Mouse (Mus musculus) MEL (cell line): ENCODE measurements around the gene Rpl3. TPM values are rescaled to one million over a fixed set of nuclear protein-coding genes. Genes with fewer than 3 reads are reported as not detected.

Source experiments
- DNase-seq: peaks from one replicate; pipeline ENCODE4 v3.0.0; 2011; ENCODE audit warnings: low read depth, low spot score
- H3K27ac ChIP-seq: 2 replicates; pipeline ENCODE4 v1.5.1; 2012; ENCODE audit warnings: low read depth, mild to moderate bottlenecking, control low read depth, low read length, moderate library complexity; ENCODE audit not compliant: control insufficient read depth
- H3K27me3 ChIP-seq, 2 experiments: fragments of 150-350 bp in 1 of 2; sonication (generic) in 1 of 2; 2 replicates each; pipeline ENCODE4 v1.6.1; 2012; ENCODE audit warnings: low read length in 2 of 2, mild to moderate bottlenecking in 2 of 2, improper control_type of control experiment in 1 of 2, moderate library complexity in 1 of 2; ENCODE audit not compliant: insufficient read depth in 2 of 2, control insufficient read depth in 1 of 2
- H3K36me3 ChIP-seq, 2 experiments: 2 replicates each; pipeline ENCODE4 v1.6.1; 2012 to 2014; ENCODE audit warnings: low read length in 2 of 2, improper control_type of control experiment in 1 of 2, inconsistent platforms in 1 of 2, mild to moderate bottlenecking in 1 of 2; ENCODE audit not compliant: insufficient read depth in 2 of 2, control insufficient read depth in 1 of 2
- H3K4me1 ChIP-seq, 2 experiments: fragments of 150-350 bp in 1 of 2; sonication (generic) in 1 of 2; 2 replicates each; pipeline ENCODE4 v1.6.1; 2012; ENCODE audit warnings: low read length in 2 of 2, improper control_type of control experiment in 1 of 2, mild to moderate bottlenecking in 1 of 2; ENCODE audit not compliant: insufficient read depth in 2 of 2, control insufficient read depth in 1 of 2
- H3K4me3 ChIP-seq, 2 experiments: fragments of 150-350 bp in 1 of 2; sonication (generic) in 1 of 2; 2 replicates each; pipeline ENCODE4 v1.5.1; 2012; ENCODE audit warnings: low read depth in 2 of 2, low read length in 2 of 2, mild to moderate bottlenecking in 2 of 2, moderate library complexity in 2 of 2, control low read depth in 1 of 2, improper control_type of control experiment in 1 of 2; ENCODE audit not compliant: control insufficient read depth in 1 of 2, insufficient read depth in 1 of 2
- H3K79me2 ChIP-seq: 2 replicates; pipeline ENCODE4 v1.6.1; 2012; ENCODE audit warnings: mild to moderate bottlenecking, low read length, moderate library complexity; ENCODE audit not compliant: control insufficient read depth, poor library complexity, insufficient read depth
- H3K9ac ChIP-seq: 2 replicates; pipeline ENCODE4 v1.6.1; 2012; ENCODE audit warnings: low read depth, mild to moderate bottlenecking, control low read depth, low read length, moderate library complexity; ENCODE audit not compliant: control insufficient read depth, poor library complexity, severe bottlenecking
- H3K9me3 ChIP-seq: fragments of 150-350 bp; sonication (generic); replicated peaks from 2 replicates; pipeline ENCODE4 v1.6.1; 2012; ENCODE audit warnings: mild to moderate bottlenecking, low read length, improper control_type of control experiment, moderate library complexity; ENCODE audit not compliant: insufficient read depth
- BHLHE40 ChIP-seq: IDR thresholded peaks from 2 replicates; pipeline ENCODE4 v1.6.1; 2012; ENCODE audit warnings: low read depth, mild to moderate bottlenecking, inconsistent platforms, low read length, improper control_type of control experiment, borderline replicate concordance
- CHD1 ChIP-seq: IDR thresholded peaks from 2 replicates; pipeline ENCODE4 v1.6.1; 2012; ENCODE audit warnings: low read depth, mild to moderate bottlenecking, inconsistent platforms, low read length, improper control_type of control experiment
- CHD2 ChIP-seq: IDR thresholded peaks from 2 replicates; pipeline ENCODE4 v1.6.1; 2011; ENCODE audit warnings: low read length, improper control_type of control experiment
- CTCF ChIP-seq, 3 experiments: IDR thresholded peaks in 2 of 3; conservative IDR thresholded peaks in 1 of 3; 2 replicates each; pipeline ENCODE4 v1.5.1; 2011 to 2012; ENCODE audit warnings: low read length in 3 of 3, low read depth in 2 of 3, mild to moderate bottlenecking in 2 of 3, improper control_type of control experiment in 1 of 3, inconsistent platforms in 1 of 3, mixed read lengths in 1 of 3, moderate library complexity in 1 of 3; ENCODE audit not compliant: control insufficient read depth in 1 of 3, insufficient read depth in 1 of 3, poor library complexity in 1 of 3, severe bottlenecking in 1 of 3
- E2F4 ChIP-seq: IDR thresholded peaks from 2 replicates; pipeline ENCODE4 v1.6.1; 2011; ENCODE audit warnings: low read depth, low read length, improper control_type of control experiment, borderline replicate concordance
- ELF1 ChIP-seq: IDR thresholded peaks from 2 replicates; pipeline ENCODE4 v1.6.1; 2014; ENCODE audit warnings: low read depth, mild to moderate bottlenecking, inconsistent platforms, low read length, improper control_type of control experiment, moderate library complexity
- EP300 ChIP-seq, 2 experiments: IDR thresholded peaks; 2 replicates each; pipeline ENCODE4 v1.6.1; 2011; ENCODE audit warnings: improper control_type of control experiment in 2 of 2, low read length in 2 of 2, low read depth in 1 of 2, mild to moderate bottlenecking in 1 of 2
- ETS1 ChIP-seq: IDR thresholded peaks from 2 replicates; pipeline ENCODE4 v1.6.1; 2012; ENCODE audit warnings: low read depth, mild to moderate bottlenecking, inconsistent platforms, low read length, improper control_type of control experiment, moderate library complexity
- GABPA ChIP-seq: IDR thresholded peaks from 2 replicates; pipeline ENCODE4 v1.6.1; 2012; ENCODE audit warnings: low read depth, mild to moderate bottlenecking, inconsistent platforms, low read length, improper control_type of control experiment, moderate library complexity
- GATA1 ChIP-seq: IDR thresholded peaks from 2 replicates; pipeline ENCODE4 v1.6.1; 2011; ENCODE audit warnings: low read depth, low read length, improper control_type of control experiment
- HCFC1 ChIP-seq: IDR thresholded peaks from 2 replicates; pipeline ENCODE4 v1.6.1; 2012; ENCODE audit warnings: low read depth, mild to moderate bottlenecking, inconsistent platforms, low read length, improper control_type of control experiment, moderate library complexity
- JUND ChIP-seq: IDR thresholded peaks from 2 replicates; pipeline ENCODE4 v1.6.1; 2011; ENCODE audit warnings: low read depth, mild to moderate bottlenecking, improper control_type of control experiment, low read length
- KAT2A ChIP-seq: conservative IDR thresholded peaks from 2 replicates; pipeline ENCODE4 v1.6.1; 2012; ENCODE audit warnings: low read depth, low read length, improper control_type of control experiment, inconsistent platforms
- MAFK ChIP-seq: IDR thresholded peaks from 2 replicates; pipeline ENCODE4 v1.6.1; 2011; ENCODE audit warnings: low read depth, mild to moderate bottlenecking, low read length, improper control_type of control experiment, borderline replicate concordance
- MAX ChIP-seq: IDR thresholded peaks from 2 replicates; pipeline ENCODE4 v1.6.1; 2011; ENCODE audit warnings: low read length, improper control_type of control experiment
- MAZ ChIP-seq: IDR thresholded peaks from 2 replicates; pipeline ENCODE4 v1.6.1; 2012; ENCODE audit warnings: low read depth, mild to moderate bottlenecking, inconsistent platforms, low read length, improper control_type of control experiment
- MEF2A ChIP-seq: IDR thresholded peaks from 2 replicates; pipeline ENCODE4 v1.6.1; 2014; ENCODE audit warnings: low read depth, mild to moderate bottlenecking, inconsistent platforms, low read length, improper control_type of control experiment; ENCODE audit not compliant: poor library complexity, insufficient replicate concordance, severe bottlenecking; ENCODE audit errors: extremely low read depth
- MXI1 ChIP-seq: IDR thresholded peaks from 2 replicates; pipeline ENCODE4 v1.6.1; 2011; ENCODE audit warnings: mild to moderate bottlenecking, low read depth, low read length, improper control_type of control experiment
- MYB ChIP-seq: IDR thresholded peaks from 2 replicates; pipeline ENCODE4 v1.6.1; 2011; ENCODE audit warnings: mild to moderate bottlenecking, low read depth, low read length, improper control_type of control experiment
- MYC ChIP-seq: IDR thresholded peaks from 2 replicates; pipeline ENCODE4 v1.6.1; 2011; ENCODE audit warnings: low read depth, mild to moderate bottlenecking, low read length, improper control_type of control experiment, moderate library complexity
- NELFE ChIP-seq: IDR thresholded peaks from 2 replicates; pipeline ENCODE4 v1.6.1; 2011; ENCODE audit warnings: low read depth, low read length, improper control_type of control experiment
- NRF1 ChIP-seq: IDR thresholded peaks from 2 replicates; pipeline ENCODE4 v1.6.1; 2014; ENCODE audit warnings: low read depth, mild to moderate bottlenecking, inconsistent platforms, low read length, improper control_type of control experiment, moderate library complexity; ENCODE audit not compliant: poor library complexity, insufficient read depth, severe bottlenecking
- POLR2A ChIP-seq, 2 experiments: IDR thresholded peaks; 2 replicates each; pipeline ENCODE4 v1.6.1; 2011 to 2012; ENCODE audit warnings: low read length in 2 of 2, mild to moderate bottlenecking in 2 of 2, control low read depth in 1 of 2, improper control_type of control experiment in 1 of 2, low read depth in 1 of 2, moderate library complexity in 1 of 2; ENCODE audit not compliant: control insufficient read depth in 1 of 2, insufficient read depth in 1 of 2, poor library complexity in 1 of 2
- POLR2AphosphoS2 ChIP-seq: IDR thresholded peaks from 2 replicates; pipeline ENCODE4 v1.6.1; 2011; ENCODE audit warnings: low read length, improper control_type of control experiment
- POLR2AphosphoS5 ChIP-seq: IDR thresholded peaks from 2 replicates; pipeline ENCODE4 v1.6.1; 2012; ENCODE audit warnings: low read depth, borderline replicate concordance, mild to moderate bottlenecking, inconsistent platforms, low read length, moderate library complexity, mixed read lengths
- RAD21 ChIP-seq: IDR thresholded peaks from 2 replicates; pipeline ENCODE4 v1.6.1; 2011; ENCODE audit warnings: mild to moderate bottlenecking, low read depth, low read length, improper control_type of control experiment
- RCOR1 ChIP-seq: IDR thresholded peaks from 2 replicates; pipeline ENCODE4 v1.6.1; 2012; ENCODE audit warnings: low read depth, mild to moderate bottlenecking, inconsistent platforms, low read length, improper control_type of control experiment
- SIN3A ChIP-seq: IDR thresholded peaks from 2 replicates; pipeline ENCODE4 v1.6.1; 2012; ENCODE audit warnings: low read length, improper control_type of control experiment, inconsistent platforms
- SMC3 ChIP-seq: IDR thresholded peaks from 2 replicates; pipeline ENCODE4 v1.6.1; 2011; ENCODE audit warnings: low read depth, low read length, improper control_type of control experiment
- TAL1 ChIP-seq: IDR thresholded peaks from 2 replicates; pipeline ENCODE4 v1.6.1; 2012; ENCODE audit warnings: mild to moderate bottlenecking, inconsistent platforms, low read length, moderate library complexity, mixed read lengths
- TBP ChIP-seq: IDR thresholded peaks from 2 replicates; pipeline ENCODE4 v1.8.0; 2011; ENCODE audit warnings: low read depth, low read length, improper control_type of control experiment
- TCF12 ChIP-seq: IDR thresholded peaks from 2 replicates; pipeline ENCODE4 v1.6.1; 2014; ENCODE audit warnings: low read depth, mild to moderate bottlenecking, inconsistent platforms, low read length, improper control_type of control experiment, moderate library complexity
- UBTF ChIP-seq: IDR thresholded peaks from 2 replicates; pipeline ENCODE4 v1.6.1; 2012; ENCODE audit warnings: low read depth, mild to moderate bottlenecking, inconsistent platforms, low read length, improper control_type of control experiment, moderate library complexity, borderline replicate concordance; ENCODE audit not compliant: insufficient read depth
- USF1 ChIP-seq: IDR thresholded peaks from 2 replicates; pipeline ENCODE4 v1.6.1; 2014; ENCODE audit warnings: low read depth, mild to moderate bottlenecking, inconsistent platforms, low read length, improper control_type of control experiment, moderate library complexity
- USF2 ChIP-seq, 2 experiments: IDR thresholded peaks; 2 replicates each; pipeline ENCODE4 v1.6.1; 2011 to 2012; ENCODE audit warnings: improper control_type of control experiment in 2 of 2, low read length in 2 of 2, borderline replicate concordance in 1 of 2, inconsistent platforms in 1 of 2, low read depth in 1 of 2, mild to moderate bottlenecking in 1 of 2; ENCODE audit not compliant: insufficient read depth in 1 of 2
- ZKSCAN1 ChIP-seq: IDR thresholded peaks from 2 replicates; pipeline ENCODE4 v1.6.1; 2012; ENCODE audit warnings: low read depth, mild to moderate bottlenecking, inconsistent platforms, low read length, improper control_type of control experiment, moderate library complexity
- ZMIZ1 ChIP-seq: IDR thresholded peaks from 2 replicates; pipeline ENCODE4 v1.6.1; 2012; ENCODE audit warnings: low read depth, mild to moderate bottlenecking, inconsistent platforms, low read length, improper control_type of control experiment, moderate library complexity
- ZNF384 ChIP-seq: IDR thresholded peaks from 2 replicates; pipeline ENCODE4 v1.6.1; 2012; ENCODE audit warnings: low read depth, mild to moderate bottlenecking, inconsistent platforms, low read length, improper control_type of control experiment
- polyA plus RNA-seq, 2 experiments: library from polyadenylated mRNA; stranded (reverse) in 1 of 2; unstranded in 1 of 2; fragments of >175 nt in 1 of 2; fragments of >200 nt in 1 of 2; gene quantifications; 2 replicates each; pipeline versions ENCODE4 v1.2.1 to v1.2.4; 2012; ENCODE audit warnings: low replicate concordance in 2 of 2, low read depth in 1 of 2; ENCODE audit not compliant: insufficient read length in 2 of 2, insufficient read depth in 1 of 2, missing spikeins in 1 of 2
- total RNA-seq: library from RNA; depleted of rRNA; stranded (reverse); fragments of 300-350 nt; gene quantifications from 2 replicates; pipeline ENCODE4 v1.2.3, GENCODE M21; 2012

Gene Rpl3
- total and polyA plus RNA-seq, 3 experiments = 543 to 1,686 (median 1,096) TPM

- Histone ChIP-seq H3K79me2 (no peaks in the 10 kb centered on the region), H3K27me3 (no peaks in the 10 kb centered on the region), H3K4me1 (peaks cover 10 to 21% of the 10 kb centered on the region in 2 experiments), H3K36me3 (peaks cover 0 to 16% of the 10 kb centered on the region in 2 experiments; a peak in 2 of 4 replicates), H3K9ac (no peak overlapping the region), H3K27ac (no peak overlapping the region), H3K4me3 (no peak overlapping the region; a peak in 1 of 4 replicates), H3K9me3 (no peaks in the 10 kb centered on the region)
- DNase-seq = no peak
- no peak for TF ChIP-seq CHD1
- peak; percentile 58; the same call in 1 of the 2 replicates for TF ChIP-seq TCF12
- no peak for TF ChIP-seq USF2 (IDR thresholded peaks at IDR 0.05; ENCODE audit: borderline replicate concordance in 1 of 2, insufficient read depth in 1 of 2, low read depth in 1 of 2, low read length in 2 of 2)
- no peak for TF ChIP-seq MYB
- no peak for TF ChIP-seq MAX
- no peak for TF ChIP-seq MYC
- TF ChIP-seq UBTF = no peak
- no peak for TF ChIP-seq TBP
- TF ChIP-seq MAFK = 0 out of 2 replicates have a peak, but pooled peaks have one; percentile 24
- no peak for TF ChIP-seq ZNF384
- TF ChIP-seq POLR2AphosphoS2 = no peak
- TF ChIP-seq POLR2A (IDR thresholded peaks at IDR 0.05; ENCODE audit: control insufficient read depth in 1 of 2, insufficient read depth in 1 of 2, low read depth in 1 of 2, low read length in 2 of 2, poor library complexity in 1 of 2) = no peak
- TF ChIP-seq MEF2A = no peak
- TF ChIP-seq CHD2 = no peak
- TF ChIP-seq E2F4 = peak; percentile 62; the same call in 1 of the 2 replicates
- TF ChIP-seq POLR2AphosphoS5 = no peak
- TF ChIP-seq NELFE = no peak
- TF ChIP-seq MAZ = 0 out of 2 replicates have a peak, but pooled peaks have one; percentile 41
- no peak for TF ChIP-seq USF1
- TF ChIP-seq TAL1 = no peak
- no peak for TF ChIP-seq KAT2A
- no peak for TF ChIP-seq BHLHE40
- no peak for TF ChIP-seq ETS1
- no peak for TF ChIP-seq RAD21
- TF ChIP-seq SMC3 = no peak
- no peak for TF ChIP-seq JUND
- TF ChIP-seq NRF1 = no peak
- TF ChIP-seq HCFC1 = no peak
- TF ChIP-seq CTCF (IDR thresholded peaks at IDR 0.05 in 2 of 3, conservative IDR thresholded peaks at IDR 0.05 in 1 of 3; ENCODE audit: control insufficient read depth in 1 of 3, insufficient read depth in 1 of 3, low read depth in 2 of 3, low read length in 3 of 3, poor library complexity in 1 of 3, severe bottlenecking in 1 of 3) = no peak
- TF ChIP-seq EP300 (IDR thresholded peaks at IDR 0.05; ENCODE audit: low read depth in 1 of 2, low read length in 2 of 2) = peak; percentile 37 to 69; a peak in 3 of 4 replicates
- TF ChIP-seq ELF1 = no peak
- TF ChIP-seq GATA1 = peak; percentile 60
- no peak for TF ChIP-seq MXI1
- TF ChIP-seq SIN3A = no peak
- peak; percentile 78 for TF ChIP-seq RCOR1
- no peak for TF ChIP-seq ZMIZ1
- TF ChIP-seq GABPA = no peak
- no peak for TF ChIP-seq ZKSCAN1
These were observed 43.7 kb downstream of the Rpl3 start for GRCm38 (mm10) chr15:80047973-80048372.
